Mouse (Mus musculus) heart, adult 2 months (tissue): ENCODE results near the gene Phospho1.
A peak's percentile ranks its signal among the peaks of the same experiment; 100 is the strongest.

Experiments
- CTCF ChIP-seq: fragments of 200-600 bp; IDR thresholded peaks from 2 replicates; pipeline ENCODE4 v1.8.1; 2022; ENCODE audit warnings: antibody characterized with exemption, mild to moderate bottlenecking, moderate library complexity
- EP300 ChIP-seq: fragments of 200-500 bp; IDR thresholded peaks from 2 replicates; pipeline ENCODE4 v1.6.1; 2011; ENCODE audit warnings: low read depth, low read length, control low read depth; ENCODE audit not compliant: insufficient read depth
- POLR2A ChIP-seq: fragments of 200-500 bp; IDR thresholded peaks from 2 replicates; pipeline ENCODE4 v1.6.1; 2011; ENCODE audit warnings: mild to moderate bottlenecking, low read depth, low read length, control low read depth; ENCODE audit not compliant: insufficient read depth

DNA sequence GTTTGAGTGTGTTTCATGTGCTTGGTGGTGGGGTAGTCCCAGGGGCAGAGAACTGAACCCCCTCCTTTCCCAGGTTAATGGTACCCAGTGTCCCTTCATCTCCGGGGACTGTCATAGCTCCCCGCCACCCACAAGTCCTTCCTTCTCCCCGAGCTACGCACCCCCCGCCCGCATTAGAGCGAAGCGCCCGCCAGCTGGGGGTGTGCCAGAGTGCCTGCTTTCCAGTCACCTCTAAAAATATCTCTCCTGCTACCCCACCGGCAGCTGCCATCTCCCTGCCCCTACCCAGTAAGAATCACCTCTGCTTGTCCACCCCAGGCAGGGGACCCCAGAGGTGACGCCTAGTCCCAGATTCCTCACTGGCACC is 561 bp downstream of the Phospho1 start:
- TF ChIP-seq CTCF (no peak), EP300 (0 out of 2 replicates have a peak, but pooled peaks have one; percentile 27), POLR2A (peak; percentile 61; the same call in 1 of the 2 replicates)
